Mouse (Mus musculus) spleen, postnatal 36 days (tissue): Measurements from ENCODE around the gene Fam78a.

Source experiments
- DNase-seq, 2 experiments: peaks; one replicate each; pipeline ENCODE4 v3.0.0; 2022; ENCODE audit warnings: low spot score in 2 of 2, mixed read lengths in 1 of 2

Gene Fam78a

DNA sequence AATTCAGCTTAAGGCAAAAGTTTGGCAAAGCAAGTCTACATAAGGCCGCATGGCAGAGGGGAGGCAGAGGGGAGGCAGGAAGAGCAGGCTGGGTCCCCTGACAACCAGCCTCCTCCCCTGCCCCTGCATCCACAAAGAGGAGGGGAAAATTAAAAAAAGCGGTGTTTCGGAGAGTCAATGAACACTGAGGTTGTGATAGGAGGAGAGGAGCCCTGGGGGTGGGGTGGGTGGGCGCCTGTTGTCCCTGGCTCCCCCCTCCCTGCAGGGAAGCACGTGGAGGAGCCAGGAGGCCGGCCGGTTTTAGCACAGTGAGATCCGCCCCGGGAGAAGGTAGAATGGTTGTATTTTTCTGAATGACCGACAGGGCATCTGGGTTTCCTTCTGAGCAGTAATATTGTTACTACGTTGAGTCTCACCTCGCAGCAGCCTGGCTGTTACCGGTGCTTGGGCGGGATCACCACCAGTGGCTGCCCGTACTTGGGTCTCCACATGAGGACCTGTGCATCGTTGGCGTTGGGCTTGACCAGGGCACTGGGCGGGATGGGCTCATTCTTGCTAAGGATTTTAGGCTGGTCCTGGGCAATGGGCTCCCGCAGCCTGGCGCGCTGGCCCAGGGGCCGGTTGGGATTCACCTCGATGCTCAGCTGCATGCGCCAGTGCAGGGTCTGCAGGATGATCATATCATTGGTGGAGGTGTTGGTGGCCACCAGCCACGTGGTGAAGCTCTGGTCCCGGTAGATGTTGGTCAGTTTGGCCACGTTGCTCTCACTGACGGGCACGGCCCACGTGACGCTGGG lies 15.6 kb downstream of the Fam78a start:
- DNase-seq = no peak

DNA sequence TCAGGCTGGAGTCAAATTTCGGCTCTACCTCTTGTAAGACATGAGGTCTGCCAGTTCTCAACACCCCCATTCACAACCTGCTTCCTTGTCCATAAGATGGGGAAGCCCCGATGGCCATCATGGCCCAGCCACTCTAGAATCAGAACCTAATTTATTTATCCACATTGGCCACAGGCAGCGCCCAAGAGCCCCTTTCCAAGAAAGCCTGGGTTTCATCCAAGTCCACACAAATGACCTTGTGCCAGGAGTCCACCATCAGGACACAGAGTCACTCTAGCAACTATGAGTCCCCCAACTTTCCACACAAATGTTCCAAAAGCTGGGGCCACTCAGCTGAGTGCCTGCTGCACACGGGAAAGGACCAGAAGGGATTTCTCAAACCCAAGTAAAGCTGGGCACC lies 18.7 kb downstream of the Fam78a start:
- DNase-seq = no peak

GRCm38 (mm10) chr2:32065371-32065791 lies 19.3 kb downstream of the Fam78a start:
- peak; percentile 59 to 64 for DNase-seq

- DNase-seq = peak in 1 of 2 experiments; percentile 32
Observed at GRCm38 (mm10) chr2:32064913-32065312, 19.7 kb downstream of the Fam78a start.

- no peak for DNase-seq
Observed at GRCm38 (mm10) chr2:32063451-32064151, 21.1 kb downstream of the Fam78a start.

DNA sequence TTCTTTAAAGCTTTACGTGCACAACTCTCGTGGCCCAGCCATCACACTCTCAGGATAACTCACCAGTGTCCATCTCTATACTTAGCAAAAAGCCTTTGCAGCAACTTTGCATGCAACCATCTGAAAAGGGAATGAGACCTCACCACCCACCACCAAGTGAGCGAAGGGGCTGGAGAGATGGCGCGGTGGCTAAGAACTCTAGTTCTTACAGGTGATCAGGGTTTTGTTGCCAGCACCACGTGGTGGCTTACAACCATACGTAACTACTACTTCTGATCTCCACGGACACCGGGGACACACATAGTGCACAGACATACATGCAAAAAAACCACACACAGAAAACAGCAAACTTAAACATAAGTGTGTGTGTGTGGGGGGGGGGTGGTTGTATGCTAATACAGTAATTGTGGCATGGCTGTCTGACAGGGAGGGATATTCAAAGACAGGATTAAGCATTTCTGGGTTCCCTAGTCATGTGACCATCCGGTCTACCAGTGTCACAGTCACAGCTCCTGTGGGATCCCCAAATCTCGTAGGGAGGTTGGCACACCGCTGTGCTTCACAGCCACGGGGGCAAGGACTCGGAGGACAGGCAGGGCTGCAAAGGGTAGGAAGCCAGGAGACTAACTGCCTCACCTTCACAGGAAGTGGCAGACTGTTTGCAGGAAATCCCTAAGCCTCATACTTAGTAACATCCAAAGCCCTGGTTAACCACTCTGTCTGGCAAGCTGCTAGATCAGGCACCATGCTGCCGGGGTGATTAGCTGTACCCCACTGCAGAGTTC lies 21.8 kb downstream of the Fam78a start:
- DNase-seq = peak; percentile 56

- DNase-seq = peak in 1 of 2 experiments; percentile 41
Observed at GRCm38 (mm10) chr2:32061722-32062505, 22.7 kb downstream of the Fam78a start.

DNA sequence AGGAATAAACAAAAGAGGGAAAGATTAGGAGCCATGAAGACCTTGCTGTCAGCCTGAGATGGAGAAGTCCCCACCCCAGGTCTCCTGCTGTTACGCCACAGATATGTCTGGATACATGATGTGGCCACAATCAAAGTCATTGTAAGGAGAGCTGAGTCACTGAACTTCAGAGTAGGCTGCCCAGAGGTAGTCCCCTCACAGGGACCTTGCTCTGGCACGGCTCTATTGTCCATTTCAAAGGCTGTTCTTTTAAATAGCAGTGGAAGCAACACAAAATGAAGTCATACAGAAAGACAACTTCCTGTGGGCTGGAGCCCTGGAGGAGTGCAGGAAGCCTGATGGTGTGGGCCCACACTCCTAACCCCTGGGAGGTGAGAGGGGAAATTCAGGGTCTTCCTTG lies 23.5 kb downstream of the Fam78a start:
- DNase-seq = no peak

GRCm38 (mm10) chr2:32060228-32060805 lies 24.3 kb downstream of the Fam78a start:
- DNase-seq = no peak

DNA sequence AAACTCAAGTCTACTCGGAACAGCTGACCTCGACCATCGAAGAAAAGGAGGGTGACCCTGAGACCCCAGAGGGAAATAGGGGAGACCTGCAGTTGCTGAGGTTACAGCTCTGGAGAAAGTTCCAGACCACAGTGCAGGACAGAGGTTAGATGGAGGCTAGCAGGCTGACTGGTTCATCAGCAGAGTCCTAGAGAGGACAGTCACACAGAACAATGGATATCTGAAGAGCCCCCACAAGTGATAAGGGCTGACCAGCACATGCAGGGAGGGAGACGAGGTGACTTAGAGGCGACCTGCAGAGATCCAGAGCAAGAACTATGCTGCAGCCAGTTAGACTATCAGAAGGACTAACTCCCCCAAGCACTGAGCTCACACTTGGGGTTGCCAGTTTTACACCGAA lies 25.0 kb downstream of the Fam78a start:
- no peak for DNase-seq

DNA sequence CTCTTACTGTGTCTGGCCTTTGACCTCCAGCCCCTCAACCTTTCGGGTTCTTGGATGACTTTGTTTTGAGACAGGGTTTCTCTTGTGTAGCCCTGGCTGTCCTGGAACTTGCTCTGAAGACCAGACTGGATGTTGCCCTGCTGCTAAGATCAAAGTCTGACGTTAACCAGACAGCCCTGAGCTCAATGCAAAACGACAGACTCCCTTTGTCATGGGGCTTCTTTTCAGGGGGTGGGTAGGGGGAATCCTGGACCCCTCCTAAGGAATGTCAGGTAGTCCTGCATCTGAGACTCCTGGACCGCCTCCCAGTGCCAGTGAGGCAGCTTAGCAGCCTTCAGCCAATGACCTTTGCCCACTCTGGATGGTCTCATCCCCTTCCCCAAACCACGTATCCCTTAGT lies 25.9 kb downstream of the Fam78a start:
- no peak for DNase-seq

DNA sequence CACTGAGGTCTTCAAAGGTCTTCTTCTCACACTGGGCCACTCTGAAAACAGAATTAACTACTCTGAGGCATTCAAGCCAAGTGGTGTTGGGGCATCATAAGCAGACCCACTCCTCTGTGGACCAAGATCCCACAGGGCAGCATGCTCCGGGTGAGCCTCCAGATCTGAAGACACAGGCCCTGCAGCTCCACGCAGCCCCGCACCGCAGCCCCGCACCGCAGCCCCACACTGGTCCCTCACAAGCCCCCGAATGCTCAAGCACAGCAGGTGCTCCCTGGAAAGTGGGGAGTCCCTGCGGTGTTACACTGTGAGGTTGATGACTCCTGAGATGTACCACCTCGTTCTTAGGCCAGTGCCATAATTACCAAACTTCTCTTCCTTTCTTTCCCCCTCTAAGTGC lies 26.4 kb downstream of the Fam78a start:
- no peak for DNase-seq

GRCm38 (mm10) chr2:32057794-32058193 lies 26.9 kb downstream of the Fam78a start:
- DNase-seq = no peak

GRCm38 (mm10) chr2:32057360-32057759 lies 27.3 kb downstream of the Fam78a start:
- peak; percentile 45 to 46 for DNase-seq

- no peak for DNase-seq
Observed at GRCm38 (mm10) chr2:32056524-32056923, 28.1 kb downstream of the Fam78a start.

DNA sequence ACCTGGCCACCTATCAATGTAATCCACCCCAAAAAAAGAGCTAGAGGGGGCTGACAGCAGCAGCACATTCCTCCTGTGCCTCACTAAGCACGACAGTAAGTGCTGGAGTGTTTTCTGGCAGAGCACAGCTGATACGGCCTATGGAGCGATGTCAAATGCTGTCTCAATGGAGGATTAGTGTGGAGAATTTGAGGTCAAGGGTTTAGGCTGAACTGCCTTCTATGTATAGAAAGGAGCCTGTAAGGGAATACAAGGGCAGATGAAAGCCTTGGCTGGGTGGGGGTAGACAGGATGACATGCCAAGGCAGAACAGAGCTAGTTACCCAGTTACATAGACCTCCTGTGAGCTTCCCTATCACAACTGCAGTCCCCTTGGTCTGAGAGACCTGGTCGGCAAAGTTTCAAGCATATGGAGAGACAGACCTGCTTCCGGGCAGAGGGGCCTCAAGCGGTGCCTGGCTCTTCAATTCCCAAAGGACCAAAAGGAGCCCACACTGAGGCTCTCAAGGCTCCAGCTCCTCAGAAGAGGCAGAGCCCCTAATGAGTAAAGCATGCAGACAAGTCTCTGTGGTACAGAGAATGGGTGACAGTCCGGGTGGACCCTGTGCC lies 29.2 kb downstream of the Fam78a start:
- no peak for DNase-seq

DNA sequence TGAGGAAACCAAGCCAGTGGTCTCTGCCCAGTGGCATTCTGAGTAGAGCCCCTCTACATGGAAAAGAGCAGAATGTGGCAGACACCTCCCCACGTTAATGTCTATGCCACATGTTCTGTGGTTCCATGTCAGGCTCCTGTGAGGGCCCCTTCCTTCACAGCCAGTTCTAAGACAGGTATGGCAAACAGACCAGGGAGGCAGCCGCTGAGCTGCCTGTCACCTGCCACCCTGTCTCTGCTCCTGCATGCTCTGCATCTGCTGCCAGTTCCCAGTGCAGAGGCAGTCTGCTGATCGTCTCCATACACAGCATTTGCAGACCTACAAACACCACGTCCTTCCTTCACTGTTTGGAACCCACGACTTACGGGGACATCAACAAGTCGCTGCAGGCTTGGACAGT lies 32.2 kb downstream of the Fam78a start:
- DNase-seq = no peak

GRCm38 (mm10) chr2:32051791-32052190 lies 32.9 kb downstream of the Fam78a start:
- DNase-seq = no peak

- DNase-seq = peak in 1 of 2 experiments; percentile 29
Observed at GRCm38 (mm10) chr2:32047323-32047722, 37.3 kb downstream of the Fam78a start.

DNA sequence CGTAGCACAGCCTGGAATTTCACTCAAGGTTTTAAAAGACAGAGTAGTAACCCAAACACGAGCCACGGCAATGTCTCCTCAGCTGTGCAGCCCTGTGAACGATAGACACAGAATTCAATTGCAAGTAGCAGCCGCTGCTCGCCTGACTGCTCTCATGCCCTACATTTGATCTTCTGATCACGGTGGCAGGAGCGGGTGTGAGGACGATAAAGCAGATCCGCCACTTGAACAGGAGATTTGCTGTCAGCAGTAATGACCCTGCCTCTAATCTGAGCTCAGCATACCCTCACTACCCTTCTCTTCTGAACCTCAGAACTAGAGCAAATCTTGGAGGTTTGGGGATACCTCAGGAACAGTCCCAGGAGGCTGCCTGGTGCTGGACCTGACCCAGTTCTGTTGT lies 38.6 kb downstream of the Fam78a start:
- DNase-seq = no peak

- DNase-seq = no peak
Observed at GRCm38 (mm10) chr2:32045375-32045774, 39.3 kb downstream of the Fam78a start.
